Mouse (Mus musculus): Measurements from ENCODE around the gene Tbc1d14. TPM values are rescaled to one million over a fixed set of nuclear protein-coding genes. Genes with fewer than 3 reads are reported as not detected.
A peak's percentile ranks its signal among the peaks of the same experiment; 100 is the strongest.

The Tbc1d14 gene
- 7.5 and 34.7 TPM in 2 replicates for polyA plus RNA-seq (2011; ENCODE audit: insufficient read depth, insufficient read length, low replicate concordance, missing spikeins)

- H3K4me3 ChIP-seq (replicated peaks; ENCODE audit: control insufficient read depth, low read depth, low read length) = no peak within 1 kb of the TSS
- WGBS = 77% methylated on average over 5 of the region's 5 CpGs
- H3K4me1 ChIP-seq (ENCODE audit: control insufficient read depth, insufficient read depth, low read length) = no peaks in the 10 kb centered on the region
- no peak within 1 kb of the TSS for H3K27ac ChIP-seq (ENCODE audit: control insufficient read depth, insufficient read depth, low read depth, low read length, poor library complexity)
- TF ChIP-seq CTCF (IDR thresholded peaks at IDR 0.05; ENCODE audit: control insufficient read depth, insufficient read depth, low read length) = no peak
- no peak for TF ChIP-seq POLR2A (IDR thresholded peaks at IDR 0.05; ENCODE audit: borderline replicate concordance, control insufficient read depth, low read depth, low read length)
These were observed at the start of gene Tbc1d14 for GRCm38 (mm10) chr5:36593176-36593575. Gene Tbc1d14 (minus strand): TSS chr5:36593276.

GRCm38 (mm10) chr5:36625612-36626011 is 32.5 kb upstream of the Tbc1d14 start:
- WGBS = 72% methylated on average over 5 of the region's 5 CpGs
- no peak overlapping the region for H3K27ac ChIP-seq (ENCODE audit: control insufficient read depth, insufficient read depth, low read depth, low read length, poor library complexity)

GRCm38 (mm10) chr5:36623670-36624069 is 30.6 kb upstream of the Tbc1d14 start:
- Histone ChIP-seq H3K4me3 (replicated peaks; ENCODE audit: control insufficient read depth, low read depth, low read length) (no peak overlapping the region), H3K4me1 (ENCODE audit: control insufficient read depth, insufficient read depth, low read length) (peaks cover 3% of the 10 kb centered on the region), H3K27ac (ENCODE audit: control insufficient read depth, insufficient read depth, low read depth, low read length, poor library complexity) (no peak overlapping the region)
- TF ChIP-seq POLR2A (IDR thresholded peaks at IDR 0.05; ENCODE audit: borderline replicate concordance, control insufficient read depth, low read depth, low read length) = no peak
- TF ChIP-seq CTCF (IDR thresholded peaks at IDR 0.05; ENCODE audit: control insufficient read depth, insufficient read depth, low read length) = no peak
- 81% methylated on average over 5 of the region's 5 CpGs for WGBS

More at GRCm38 (mm10) chr5:36625612-36626011, 32.5 kb upstream of the Tbc1d14 start:
- no peak overlapping the region for H3K4me3 ChIP-seq (replicated peaks; ENCODE audit: control insufficient read depth, low read depth, low read length)
- TF ChIP-seq CTCF (IDR thresholded peaks at IDR 0.05; ENCODE audit: control insufficient read depth, insufficient read depth, low read length) (no peak), POLR2A (IDR thresholded peaks at IDR 0.05; ENCODE audit: borderline replicate concordance, control insufficient read depth, low read depth, low read length) (no peak)
- peaks cover 3% of the 10 kb centered on the region for H3K4me1 ChIP-seq (ENCODE audit: control insufficient read depth, insufficient read depth, low read length)

- 29% methylated on average over 5 of the region's 5 CpGs for WGBS
- no peak overlapping the region for H3K4me3 ChIP-seq (replicated peaks; ENCODE audit: control insufficient read depth, low read depth, low read length)
These were observed 28.0 kb upstream of the Tbc1d14 start for GRCm38 (mm10) chr5:36621058-36621449.

GRCm38 (mm10) chr5:36620409-36621057 is 27.5 kb upstream of the Tbc1d14 start:
- WGBS = 34% methylated on average over 8 of the region's 8 CpGs
- TF ChIP-seq POLR2A (IDR thresholded peaks at IDR 0.05; ENCODE audit: borderline replicate concordance, control insufficient read depth, low read depth, low read length) (no peak), CTCF (IDR thresholded peaks at IDR 0.05; ENCODE audit: control insufficient read depth, insufficient read depth, low read length) (no peak)
- H3K4me3 ChIP-seq (replicated peaks; ENCODE audit: control insufficient read depth, low read depth, low read length) = no peak overlapping the region
- H3K4me1 ChIP-seq (ENCODE audit: control insufficient read depth, insufficient read depth, low read length) = peaks cover 3% of the 10 kb centered on the region
- H3K27ac ChIP-seq (ENCODE audit: control insufficient read depth, insufficient read depth, low read depth, low read length, poor library complexity) = peak overlapping the region; percentile 93

More at GRCm38 (mm10) chr5:36621058-36621449, 28.0 kb upstream of the Tbc1d14 start:
- peak overlapping the region; percentile 76 for H3K27ac ChIP-seq (ENCODE audit: control insufficient read depth, insufficient read depth, low read depth, low read length, poor library complexity)
- peaks cover 3% of the 10 kb centered on the region for H3K4me1 ChIP-seq (ENCODE audit: control insufficient read depth, insufficient read depth, low read length)
- no peak for TF ChIP-seq POLR2A (IDR thresholded peaks at IDR 0.05; ENCODE audit: borderline replicate concordance, control insufficient read depth, low read depth, low read length)

- Histone ChIP-seq H3K4me1 (ENCODE audit: control insufficient read depth, insufficient read depth, low read length) (peaks cover 3% of the 10 kb centered on the region), H3K4me3 (replicated peaks; ENCODE audit: control insufficient read depth, low read depth, low read length) (no peak overlapping the region), H3K27ac (ENCODE audit: control insufficient read depth, insufficient read depth, low read depth, low read length, poor library complexity) (no peak overlapping the region)
- WGBS = 71% methylated on average over 5 of the region's 5 CpGs
- no peak for TF ChIP-seq POLR2A (IDR thresholded peaks at IDR 0.05; ENCODE audit: borderline replicate concordance, control insufficient read depth, low read depth, low read length)
- no peak for TF ChIP-seq CTCF (IDR thresholded peaks at IDR 0.05; ENCODE audit: control insufficient read depth, insufficient read depth, low read length)
These were observed 25.8 kb upstream of the Tbc1d14 start for GRCm38 (mm10) chr5:36618890-36619289.

- Histone ChIP-seq H3K27ac (ENCODE audit: control insufficient read depth, insufficient read depth, low read depth, low read length, poor library complexity) (no peak overlapping the region), H3K4me1 (ENCODE audit: control insufficient read depth, insufficient read depth, low read length) (peaks cover 2% of the 10 kb centered on the region)
These were observed 25.3 kb upstream of the Tbc1d14 start for GRCm38 (mm10) chr5:36618356-36618755.

GRCm38 (mm10) chr5:36614124-36614523 is 21.0 kb upstream of the Tbc1d14 start:
- Histone ChIP-seq H3K27ac (ENCODE audit: control insufficient read depth, insufficient read depth, low read depth, low read length, poor library complexity) (peak overlapping the region; percentile 31; the same call in 1 of the 2 replicates), H3K4me1 (ENCODE audit: control insufficient read depth, insufficient read depth, low read length) (no peaks in the 10 kb centered on the region), H3K4me3 (replicated peaks; ENCODE audit: control insufficient read depth, low read depth, low read length) (no peak overlapping the region)
- TF ChIP-seq CTCF (IDR thresholded peaks at IDR 0.05; ENCODE audit: control insufficient read depth, insufficient read depth, low read length) (no peak), POLR2A (IDR thresholded peaks at IDR 0.05; ENCODE audit: borderline replicate concordance, control insufficient read depth, low read depth, low read length) (no peak)
- WGBS = 84% methylated on average over 4 of the region's 4 CpGs

More at GRCm38 (mm10) chr5:36618356-36618755, 25.3 kb upstream of the Tbc1d14 start:
- no peak overlapping the region for H3K4me3 ChIP-seq (replicated peaks; ENCODE audit: control insufficient read depth, low read depth, low read length)
- WGBS = 26% methylated on average over 4 of the region's 4 CpGs
- TF ChIP-seq CTCF (IDR thresholded peaks at IDR 0.05; ENCODE audit: control insufficient read depth, insufficient read depth, low read length) (no peak), POLR2A (IDR thresholded peaks at IDR 0.05; ENCODE audit: borderline replicate concordance, control insufficient read depth, low read depth, low read length) (no peak)

Data from bone marrow, adult 2 months (tissue).